Mouse (Mus musculus): ENCODE data around the gene Aplnr. TPM values are rescaled to one million over a fixed set of nuclear protein-coding genes. Genes with fewer than 3 reads are reported as not detected.

Aplnr gene
- polyA plus RNA-seq, 1 experiment: not detected

GRCm38 (mm10) chr2:85106068-85106790, 29.8 kb upstream of the Aplnr start:
- TF ChIP-seq POLR2A (IDR thresholded peaks at IDR 0.05; ENCODE audit: low read depth, low read length): no peak
- no peak for TF ChIP-seq CTCF (IDR thresholded peaks at IDR 0.05; ENCODE audit: borderline replicate concordance, insufficient read depth, low read length)

DNA sequence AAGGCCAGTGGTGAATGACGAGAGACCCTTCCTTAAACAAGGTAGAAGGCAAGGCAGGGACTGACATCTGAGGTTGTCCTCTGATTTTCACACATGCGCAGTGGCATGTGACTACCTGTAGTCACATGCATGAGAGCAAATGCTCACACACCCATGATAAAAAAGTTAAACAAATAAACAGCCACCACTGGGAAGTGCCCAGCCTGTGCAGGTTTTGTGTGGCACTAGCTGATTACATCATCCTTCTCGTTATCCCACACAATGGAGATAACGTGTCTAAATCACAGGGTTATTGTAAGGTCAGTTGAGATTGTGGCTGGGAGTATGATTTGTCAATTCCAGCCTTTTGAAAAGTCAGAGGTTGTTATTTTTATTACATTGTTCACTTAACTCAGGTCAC, 29.1 kb upstream of the Aplnr start:
- no peaks in the 10 kb centered on the region for H3K4me1 ChIP-seq (ENCODE audit: control insufficient read depth, insufficient read depth, low read length)
- no peak overlapping the region for H3K27ac ChIP-seq (ENCODE audit: insufficient read depth, low read length)
- no peak for TF ChIP-seq CTCF (IDR thresholded peaks at IDR 0.05; ENCODE audit: borderline replicate concordance, insufficient read depth, low read length)
- H3K4me3 ChIP-seq (ENCODE audit: insufficient read depth, low read length): no peak overlapping the region

More at GRCm38 (mm10) chr2:85106068-85106790, 29.8 kb upstream of the Aplnr start:
- Histone ChIP-seq H3K4me1 (ENCODE audit: control insufficient read depth, insufficient read depth, low read length) (no peaks in the 10 kb centered on the region), H3K4me3 (ENCODE audit: insufficient read depth, low read length) (no peak overlapping the region), H3K27ac (ENCODE audit: insufficient read depth, low read length) (no peak overlapping the region)

DNA sequence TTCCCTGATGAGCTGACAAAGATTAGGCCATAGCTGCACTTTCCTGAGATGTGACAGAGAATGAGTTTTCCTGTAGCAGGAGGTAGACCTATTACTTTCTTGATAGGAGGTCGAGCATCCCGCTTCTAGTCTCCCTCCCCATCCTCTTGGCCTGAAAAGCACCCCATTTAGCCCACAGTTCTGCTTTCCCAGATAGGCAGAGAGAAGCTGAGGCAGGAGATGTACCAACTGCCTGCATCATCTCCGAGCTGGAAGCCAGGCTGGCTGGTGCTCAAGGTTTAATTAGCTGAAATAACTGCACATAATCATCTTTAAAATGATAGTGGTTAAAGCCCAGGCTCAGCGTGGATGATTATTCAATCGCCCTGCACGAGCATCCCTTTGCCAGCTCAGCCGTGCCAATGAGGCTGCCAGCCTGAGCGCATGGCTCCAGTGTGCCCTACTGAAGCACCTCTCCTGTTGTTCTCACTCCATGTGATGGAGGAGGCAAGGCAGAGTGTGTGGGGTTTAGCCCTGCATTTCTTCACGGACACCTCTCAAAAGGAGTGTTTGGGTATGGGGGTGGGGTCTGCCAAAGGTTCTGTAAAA, 25.6 kb upstream of the Aplnr start:
- H3K4me3 ChIP-seq (ENCODE audit: insufficient read depth, low read length): no peak overlapping the region
- no peaks in the 10 kb centered on the region for H3K4me1 ChIP-seq (ENCODE audit: control insufficient read depth, insufficient read depth, low read length)
- no peak for TF ChIP-seq CTCF (IDR thresholded peaks at IDR 0.05; ENCODE audit: borderline replicate concordance, insufficient read depth, low read length)
- no peak overlapping the region for H3K27ac ChIP-seq (ENCODE audit: insufficient read depth, low read length)

DNA sequence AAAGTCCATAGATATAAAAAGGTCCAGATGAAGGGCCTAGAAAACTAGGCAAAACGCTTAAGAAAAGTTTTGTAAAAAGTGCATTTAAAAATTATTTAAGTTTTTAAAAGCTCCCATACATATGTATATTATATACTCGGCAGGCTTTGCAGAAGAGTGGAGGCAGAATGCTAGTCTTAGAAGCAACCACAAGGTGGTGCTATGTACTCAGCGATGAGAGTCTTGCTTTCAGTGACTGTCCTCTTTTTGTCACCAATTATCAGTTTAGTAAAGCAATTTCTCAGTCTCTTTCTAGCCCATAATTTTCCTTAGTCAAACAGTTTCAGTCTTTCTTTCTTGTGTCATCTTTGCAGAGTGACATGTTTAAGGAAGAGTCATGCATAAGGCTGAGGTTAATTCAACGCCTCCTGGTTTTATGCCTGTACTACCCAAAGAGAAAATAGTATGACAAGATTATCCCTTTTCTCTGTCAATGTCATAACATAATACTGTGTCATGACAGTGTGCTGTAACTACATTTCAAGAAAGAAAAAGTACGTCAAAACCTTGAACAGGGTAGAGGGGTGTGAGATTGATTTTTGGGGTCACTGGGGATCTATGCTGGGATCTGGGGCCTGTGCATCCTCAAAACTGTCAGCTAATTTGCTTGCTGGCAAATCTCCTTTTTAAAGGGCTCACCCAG, 12.7 kb upstream of the Aplnr start:
- TF ChIP-seq POLR2A (IDR thresholded peaks at IDR 0.05; ENCODE audit: low read depth, low read length) (no peak), CTCF (IDR thresholded peaks at IDR 0.05; ENCODE audit: borderline replicate concordance, insufficient read depth, low read length) (no peak)
- no peaks in the 10 kb centered on the region for H3K4me1 ChIP-seq (ENCODE audit: control insufficient read depth, insufficient read depth, low read length)
- H3K27ac ChIP-seq (ENCODE audit: insufficient read depth, low read length): no peak overlapping the region
- no peak overlapping the region for H3K4me3 ChIP-seq (ENCODE audit: insufficient read depth, low read length)

DNA sequence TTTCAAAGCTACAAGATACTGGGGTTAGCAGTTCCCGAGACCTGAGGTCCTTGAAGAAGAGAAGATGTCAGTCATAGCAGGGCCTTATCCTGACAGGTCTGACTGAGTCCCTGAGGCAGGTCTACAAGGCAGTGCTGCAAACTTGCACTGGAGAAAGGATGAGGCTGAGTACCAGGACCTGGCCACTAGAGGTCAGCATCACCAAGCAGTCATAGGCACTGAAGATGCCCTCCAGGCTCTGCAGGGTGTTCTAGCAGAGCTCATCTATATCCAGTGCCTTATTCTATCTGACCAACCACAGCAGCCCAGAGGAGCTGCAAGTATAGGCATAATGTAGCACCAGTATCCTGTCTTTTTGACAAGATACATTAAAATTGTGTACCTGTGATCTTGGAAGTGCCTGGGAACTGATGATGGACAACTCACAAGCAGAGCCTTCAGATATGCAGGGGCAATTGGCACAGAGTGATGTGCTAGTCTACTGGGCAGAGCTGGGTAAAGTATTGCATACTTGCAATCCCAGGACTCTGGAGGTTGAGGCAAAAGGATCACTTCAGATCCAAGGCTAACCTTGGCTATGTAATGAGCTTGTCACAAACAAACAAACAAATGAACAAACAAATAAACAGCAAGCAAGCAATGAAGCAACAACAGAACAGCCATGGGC, 12.0 kb upstream of the Aplnr start:
- Histone ChIP-seq H3K4me3 (ENCODE audit: insufficient read depth, low read length) (no peak overlapping the region), H3K27ac (ENCODE audit: insufficient read depth, low read length) (no peak overlapping the region), H3K4me1 (ENCODE audit: control insufficient read depth, insufficient read depth, low read length) (no peaks in the 10 kb centered on the region)
- peak; percentile 93 for TF ChIP-seq CTCF (IDR thresholded peaks at IDR 0.05; ENCODE audit: borderline replicate concordance, insufficient read depth, low read length)
- no peak for TF ChIP-seq POLR2A (IDR thresholded peaks at IDR 0.05; ENCODE audit: low read depth, low read length)

DNA sequence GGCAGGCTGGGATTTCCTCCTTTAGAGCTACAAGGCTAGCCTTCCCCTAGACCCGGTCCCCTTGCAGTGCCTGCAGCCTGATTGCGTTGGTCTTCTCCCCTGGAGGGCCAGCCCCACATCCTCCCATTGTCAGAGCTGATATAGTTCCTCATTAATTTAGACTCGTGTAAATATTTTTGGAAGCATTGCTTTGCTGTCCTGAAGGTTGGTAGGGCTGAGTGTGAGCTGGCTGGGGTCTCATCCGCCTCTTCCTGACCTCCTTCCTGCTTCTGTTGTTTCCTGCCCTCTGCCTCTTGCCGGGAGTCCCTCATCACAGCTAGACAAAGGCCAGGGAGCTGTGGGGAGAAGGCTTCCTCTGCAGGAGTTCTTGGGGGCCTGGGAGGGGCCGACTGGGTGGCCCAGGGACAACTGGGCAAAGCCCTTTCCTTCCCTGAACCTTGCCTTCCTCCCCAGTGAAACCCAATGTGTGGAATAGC, 6.5 kb upstream of the Aplnr start:
- Histone ChIP-seq H3K4me3 (ENCODE audit: insufficient read depth, low read length) (no peak overlapping the region), H3K4me1 (ENCODE audit: control insufficient read depth, insufficient read depth, low read length) (no peaks in the 10 kb centered on the region), H3K27ac (ENCODE audit: insufficient read depth, low read length) (no peak overlapping the region)
- no peak for TF ChIP-seq CTCF (IDR thresholded peaks at IDR 0.05; ENCODE audit: borderline replicate concordance, insufficient read depth, low read length)
- TF ChIP-seq POLR2A (IDR thresholded peaks at IDR 0.05; ENCODE audit: low read depth, low read length): no peak

- Histone ChIP-seq H3K4me3 (ENCODE audit: insufficient read depth, low read length) (no peak overlapping the region), H3K27ac (ENCODE audit: insufficient read depth, low read length) (no peak overlapping the region), H3K4me1 (ENCODE audit: control insufficient read depth, insufficient read depth, low read length) (no peaks in the 10 kb centered on the region)
- TF ChIP-seq POLR2A (IDR thresholded peaks at IDR 0.05; ENCODE audit: low read depth, low read length) (no peak), CTCF (IDR thresholded peaks at IDR 0.05; ENCODE audit: borderline replicate concordance, insufficient read depth, low read length) (no peak)
Observed at GRCm38 (mm10) chr2:85131226-85131625, 4.8 kb upstream of the Aplnr start.

DNA sequence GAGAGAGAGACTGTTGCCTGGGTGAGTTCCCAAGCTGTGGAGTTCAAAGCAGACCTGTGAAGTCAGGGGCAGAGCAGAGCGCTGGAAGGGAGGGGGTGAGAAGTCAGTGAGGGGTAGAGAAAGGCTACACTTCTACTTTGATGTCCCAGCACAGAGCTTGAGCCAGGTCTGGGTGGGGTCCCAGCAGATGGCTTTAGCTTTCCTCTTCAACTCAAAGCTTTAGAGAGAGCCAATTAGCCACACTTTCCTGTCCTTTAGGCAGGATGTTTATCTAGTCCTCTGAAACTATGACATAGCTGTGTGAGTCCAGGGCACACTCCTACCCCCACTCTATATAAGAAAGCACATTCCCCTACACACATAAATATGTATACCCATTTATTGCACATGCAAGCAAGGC, 4.3 kb upstream of the Aplnr start:
- H3K4me1 ChIP-seq (ENCODE audit: control insufficient read depth, insufficient read depth, low read length): no peaks in the 10 kb centered on the region
- TF ChIP-seq POLR2A (IDR thresholded peaks at IDR 0.05; ENCODE audit: low read depth, low read length) (no peak), CTCF (IDR thresholded peaks at IDR 0.05; ENCODE audit: borderline replicate concordance, insufficient read depth, low read length) (no peak)
- H3K4me3 ChIP-seq (ENCODE audit: insufficient read depth, low read length): no peak overlapping the region
- no peak overlapping the region for H3K27ac ChIP-seq (ENCODE audit: insufficient read depth, low read length)

- Histone ChIP-seq H3K4me1 (ENCODE audit: control insufficient read depth, insufficient read depth, low read length) (no peaks in the 10 kb centered on the region), H3K4me3 (ENCODE audit: insufficient read depth, low read length) (no peak overlapping the region)
- TF ChIP-seq CTCF (IDR thresholded peaks at IDR 0.05; ENCODE audit: borderline replicate concordance, insufficient read depth, low read length) (no peak), POLR2A (IDR thresholded peaks at IDR 0.05; ENCODE audit: low read depth, low read length) (no peak)
Observed at GRCm38 (mm10) chr2:85132204-85132603, 3.8 kb upstream of the Aplnr start.

More at GRCm38 (mm10) chr2:85132204-85132603, 3.8 kb upstream of the Aplnr start:
- H3K27ac ChIP-seq (ENCODE audit: insufficient read depth, low read length): no peak overlapping the region

Measured in embryonic fibroblast, embryonic 13.5 days (primary cell).